Mouse (Mus musculus) mature B cell (primary cell): ENCODE data around the gene Gm49361.

Experiments
- in situ Hi-C: fragments of 300-500 bp; cut with MboI; formaldehyde crosslinking; loops from 2 replicates; pipeline ENCODE4 v1.14.3; 2019

Gm49361 gene

GRCm38 (mm10) chr14:57620598-57621236 lies 125.2 kb downstream of the Gm49361 start:
- in situ Hi-C loops = no loop called here

GRCm38 (mm10) chr14:57619487-57619886 lies 126.4 kb downstream of the Gm49361 start:
- in situ Hi-C loops = no loop called here

- in situ Hi-C loops = no loop called here
Observed at GRCm38 (mm10) chr14:57617675-57618074, 128.2 kb downstream of the Gm49361 start.

- in situ Hi-C loops = no loop called here
Observed at GRCm38 (mm10) chr14:57616339-57616965, 129.5 kb downstream of the Gm49361 start.

GRCm38 (mm10) chr14:57615828-57616227 lies 130.1 kb downstream of the Gm49361 start:
- in situ Hi-C loops = no loop called here

GRCm38 (mm10) chr14:57611034-57611433 lies 134.9 kb downstream of the Gm49361 start:
- in situ Hi-C loops = no loop called here

- in situ Hi-C loops = no loop called here
Observed at GRCm38 (mm10) chr14:57609816-57610329, 136.0 kb downstream of the Gm49361 start.

- in situ Hi-C loops = no loop called here
Observed at GRCm38 (mm10) chr14:57607500-57607899, 138.4 kb downstream of the Gm49361 start.

GRCm38 (mm10) chr14:57606663-57607365 lies 139.1 kb downstream of the Gm49361 start:
- in situ Hi-C loops = no loop called here

- in situ Hi-C loops = no loop called here
Observed at GRCm38 (mm10) chr14:57593279-57593678, 152.6 kb downstream of the Gm49361 start.
